Mouse (Mus musculus) frontal cortex, postnatal 25 days (tissue): ENCODE data around the gene Defa28.
"Not testable (repeated sequence)": the region's sequence is repeated elsewhere in the genome, so short reads cannot be mapped to it uniquely, and the experiment has no call there.

Experiments
- DNase-seq, 2 experiments: peaks; one replicate each; pipeline ENCODE4 v3.0.0; 2022; ENCODE audit warnings: low spot score in 2 of 2

Defa28 gene

GRCm38 (mm10) chr8:21582706-21583105 is at the start of gene Defa28:
TSS of gene Defa28 (plus strand) at chr8:21583006.
- not testable (repeated sequence) for DNase-seq

GRCm38 (mm10) chr8:21565086-21565485 is 17.7 kb upstream of the Defa28 start, which contains the start of gene Defa37:
TSS of gene Defa37 (plus strand) at chr8:21565386.
- not testable (repeated sequence) for DNase-seq

GRCm38 (mm10) chr8:21594408-21594807 is 11.6 kb downstream of the Defa28 start, which contains the start of gene Gm7861:
TSS of gene Gm7861 (minus strand) at chr8:21594508.
- DNase-seq, result not testable (repeated sequence)

GRCm38 (mm10) chr8:21617883-21618282 is 35.1 kb downstream of the Defa28 start, which contains the start of gene Defa26:
TSS of gene Defa26 (plus strand) at chr8:21618183.
- DNase-seq, result not testable (repeated sequence)
